Mouse (Mus musculus): ENCODE measurements around the gene Pank2.

Gene Pank2

DNA sequence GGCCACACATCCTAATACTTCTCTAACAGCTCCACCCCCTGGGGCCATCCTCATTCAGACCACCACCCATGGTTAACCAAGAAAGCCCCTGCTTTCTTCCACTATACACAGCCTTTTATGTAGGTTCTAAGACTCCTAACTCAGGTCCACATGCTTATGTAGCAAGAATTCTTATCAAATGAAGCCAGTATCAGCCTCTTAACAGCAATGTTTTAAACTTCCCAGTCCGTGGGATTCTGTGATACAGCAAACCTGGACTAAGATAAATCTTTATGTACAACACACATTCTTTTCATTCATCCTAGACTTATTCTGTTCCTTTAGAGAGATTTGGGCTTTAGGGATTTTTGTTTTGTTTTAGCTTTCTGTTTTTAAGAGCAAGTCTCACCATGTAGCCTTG is 61.4 kb downstream of the Pank2 start:
- DNase-seq (ENCODE audit: low read depth, low spot score) = no peak

GRCm38 (mm10) chr2:131326044-131326443 is 63.7 kb downstream of the Pank2 start:
- DNase-seq (ENCODE audit: low read depth, low spot score) = no peak

GRCm38 (mm10) chr2:131328981-131329380 is 66.7 kb downstream of the Pank2 start:
- no peak for DNase-seq (ENCODE audit: low read depth, low spot score)

DNA sequence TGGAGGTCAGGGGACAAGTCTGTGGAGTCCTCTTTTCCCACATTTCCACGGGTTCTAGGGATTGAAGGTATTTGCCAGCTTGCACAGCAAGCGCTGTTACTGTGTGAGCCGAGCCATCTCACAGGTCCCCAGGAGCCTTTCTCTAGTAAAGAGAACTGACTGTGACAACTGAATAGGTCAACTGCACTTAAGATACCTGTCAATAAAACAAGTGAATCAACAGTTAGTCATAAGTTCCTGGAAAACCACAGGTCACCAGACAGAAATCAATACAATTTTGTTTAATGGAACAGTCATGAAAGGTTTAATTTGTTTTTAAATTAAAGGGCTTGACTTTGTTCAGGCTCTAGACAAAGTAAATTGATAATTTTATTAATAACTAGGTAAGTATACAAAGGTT is 68.3 kb downstream of the Pank2 start:
- DNase-seq (ENCODE audit: low read depth, low spot score) = no peak

- DNase-seq (ENCODE audit: low read depth, low spot score) = no peak
Observed at GRCm38 (mm10) chr2:131337602-131338001, 75.3 kb downstream of the Pank2 start.

DNA sequence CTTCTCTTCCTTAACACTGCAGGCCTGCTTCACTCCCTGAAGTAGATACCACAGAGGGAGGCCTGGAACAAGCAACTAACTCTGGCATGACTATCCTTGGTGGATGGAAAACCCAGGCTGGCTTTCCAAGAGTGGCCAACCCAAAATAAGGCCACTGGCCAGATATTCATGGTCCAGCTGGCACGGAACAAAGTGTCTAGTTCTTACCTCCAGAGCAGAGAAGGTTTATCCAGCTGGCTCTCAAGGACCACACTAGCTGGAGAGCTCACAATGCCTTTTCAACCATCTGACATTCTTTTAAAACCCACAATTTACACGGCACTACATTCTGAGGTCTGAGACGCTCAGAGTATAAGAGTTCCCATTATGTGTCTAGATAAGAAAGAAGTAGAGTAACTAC is 82.2 kb downstream of the Pank2 start:
- DNase-seq (ENCODE audit: low read depth, low spot score) = no peak

DNA sequence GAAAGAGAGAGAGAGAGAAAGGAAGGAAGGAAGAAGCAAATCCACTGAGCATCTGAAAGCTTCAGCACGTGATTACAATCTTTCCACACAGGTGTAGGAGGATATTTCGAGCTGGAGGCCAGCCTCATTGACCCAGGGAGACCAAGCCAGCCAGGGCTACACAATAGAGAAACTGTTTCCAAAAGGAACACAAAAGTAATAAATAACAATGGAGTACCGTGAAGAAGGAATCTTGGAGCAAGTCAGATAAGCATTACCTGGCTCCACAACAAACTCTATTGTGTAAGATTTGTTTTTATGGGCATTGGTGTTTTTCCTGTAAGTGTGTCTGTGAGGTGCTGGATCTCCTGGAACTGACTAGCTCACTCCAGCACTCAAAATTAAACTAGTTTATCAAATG is 83.3 kb downstream of the Pank2 start:
- no peak for DNase-seq (ENCODE audit: low read depth, low spot score)
